Mouse (Mus musculus): ENCODE results near the gene Tnfrsf11a. TPM values are rescaled to one million over a fixed set of nuclear protein-coding genes. Genes with fewer than 3 reads are reported as not detected.
"Not testable (repeated sequence)": the region's sequence is repeated elsewhere in the genome, so short reads cannot be mapped to it uniquely, and the experiment has no call there.

Tnfrsf11a gene
- polyA plus RNA-seq, 1 experiment from 2014 or later, result 0.82 TPM

GRCm38 (mm10) chr1:105752196-105752595 is 28.3 kb upstream of the Tnfrsf11a start:
- 82% methylated on average over 4 of the region's 4 CpGs for whole genome bisulfite sequencing
- Histone ChIP-seq H3K9ac (replicated peaks; ENCODE audit: low read depth, low read length) (no peak overlapping the region), H3K4me3 (ENCODE audit: low read depth, low read length) (no peak overlapping the region), H3K27me3 (ENCODE audit: control insufficient read depth, insufficient read depth, low read length) (no peaks in the 10 kb centered on the region), H3K27ac (ENCODE audit: low read depth, low read length) (no peak overlapping the region), H3K9me3 (ENCODE audit: control insufficient read depth, low read length) (no peaks in the 10 kb centered on the region), H3K36me3 (ENCODE audit: control insufficient read depth, insufficient read depth, low read length) (peaks cover 7% of the 10 kb centered on the region), H3K4me1 (ENCODE audit: control insufficient read depth, insufficient read depth, low read length) (no peaks in the 10 kb centered on the region), H3K4me2 (ENCODE audit: low read depth, low read length) (no peak overlapping the region)
- no peak for ATAC-seq (ENCODE audit: low read depth)

GRCm38 (mm10) chr1:105752944-105753343 is 27.6 kb upstream of the Tnfrsf11a start:
- Histone ChIP-seq H3K4me2 (ENCODE audit: low read depth, low read length) (no peak overlapping the region), H3K36me3 (ENCODE audit: control insufficient read depth, insufficient read depth, low read length) (peaks cover 6% of the 10 kb centered on the region; the same call in 1 of the 2 replicates), H3K4me1 (ENCODE audit: control insufficient read depth, insufficient read depth, low read length) (no peaks in the 10 kb centered on the region), H3K27me3 (ENCODE audit: control insufficient read depth, insufficient read depth, low read length) (no peaks in the 10 kb centered on the region), H3K27ac (ENCODE audit: low read depth, low read length) (no peak overlapping the region), H3K9ac (replicated peaks; ENCODE audit: low read depth, low read length) (no peak overlapping the region), H3K4me3 (ENCODE audit: low read depth, low read length) (no peak overlapping the region), H3K9me3 (ENCODE audit: control insufficient read depth, low read length) (no peaks in the 10 kb centered on the region)
- 63% methylated on average over 1 of the region's 1 CpGs for WGBS
- no peak for ATAC-seq (ENCODE audit: low read depth)

GRCm38 (mm10) chr1:105758798-105759197 is 21.7 kb upstream of the Tnfrsf11a start:
- 0 out of 2 replicates have a peak, but pooled peaks have one; percentile 60 for ATAC-seq (ENCODE audit: low read depth)
- no peaks in the 10 kb centered on the region for H3K36me3 ChIP-seq (ENCODE audit: control insufficient read depth, insufficient read depth, low read length)
- no peak overlapping the region for H3K27ac ChIP-seq (ENCODE audit: low read depth, low read length)

GRCm38 (mm10) chr1:105759422-105760165 is 20.9 kb upstream of the Tnfrsf11a start:
- WGBS, result 87% methylated on average over 3 of the region's 3 CpGs
- Histone ChIP-seq H3K4me1 (ENCODE audit: control insufficient read depth, insufficient read depth, low read length) (no peaks in the 10 kb centered on the region), H3K9ac (replicated peaks; ENCODE audit: low read depth, low read length) (no peak overlapping the region), H3K27ac (ENCODE audit: low read depth, low read length) (no peak overlapping the region), H3K36me3 (ENCODE audit: control insufficient read depth, insufficient read depth, low read length) (no peaks in the 10 kb centered on the region), H3K9me3 (ENCODE audit: control insufficient read depth, low read length) (peaks cover 3% of the 10 kb centered on the region; the same call in 1 of the 2 replicates), H3K27me3 (ENCODE audit: control insufficient read depth, insufficient read depth, low read length) (no peaks in the 10 kb centered on the region), H3K4me2 (ENCODE audit: low read depth, low read length) (no peak overlapping the region), H3K4me3 (ENCODE audit: low read depth, low read length) (no peak overlapping the region)
- ATAC-seq (ENCODE audit: low read depth), result no peak

More at GRCm38 (mm10) chr1:105758798-105759197, 21.7 kb upstream of the Tnfrsf11a start:
- Histone ChIP-seq H3K4me1 (ENCODE audit: control insufficient read depth, insufficient read depth, low read length) (no peaks in the 10 kb centered on the region), H3K9me3 (ENCODE audit: control insufficient read depth, low read length) (peaks cover 3% of the 10 kb centered on the region; the same call in 1 of the 2 replicates), H3K4me2 (ENCODE audit: low read depth, low read length) (no peak overlapping the region), H3K4me3 (ENCODE audit: low read depth, low read length) (no peak overlapping the region), H3K27me3 (ENCODE audit: control insufficient read depth, insufficient read depth, low read length) (no peaks in the 10 kb centered on the region), H3K9ac (replicated peaks; ENCODE audit: low read depth, low read length) (no peak overlapping the region)
- 96% methylated on average over 4 of the region's 4 CpGs for WGBS

GRCm38 (mm10) chr1:105765586-105765985 is 14.9 kb upstream of the Tnfrsf11a start:
- H3K9ac ChIP-seq (replicated peaks; ENCODE audit: low read depth, low read length), result no peak overlapping the region
- WGBS, result 82% methylated on average over 8 of the region's 8 CpGs
- no peak overlapping the region for H3K4me2 ChIP-seq (ENCODE audit: low read depth, low read length)
- no peak overlapping the region for H3K27ac ChIP-seq (ENCODE audit: low read depth, low read length)
- peaks cover 3% of the 10 kb centered on the region; the same call in 1 of the 2 replicates for H3K9me3 ChIP-seq (ENCODE audit: control insufficient read depth, low read length)
- no peaks in the 10 kb centered on the region for H3K36me3 ChIP-seq (ENCODE audit: control insufficient read depth, insufficient read depth, low read length)
- H3K27me3 ChIP-seq (ENCODE audit: control insufficient read depth, insufficient read depth, low read length), result no peaks in the 10 kb centered on the region
- ATAC-seq (ENCODE audit: low read depth), result no peak
- no peaks in the 10 kb centered on the region for H3K4me1 ChIP-seq (ENCODE audit: control insufficient read depth, insufficient read depth, low read length)
- no peak overlapping the region for H3K4me3 ChIP-seq (ENCODE audit: low read depth, low read length)

- H3K4me2 ChIP-seq (ENCODE audit: low read depth, low read length); H3K27me3 ChIP-seq (ENCODE audit: control insufficient read depth, insufficient read depth, low read length); H3K4me3 ChIP-seq (ENCODE audit: low read depth, low read length); H3K36me3 ChIP-seq (ENCODE audit: control insufficient read depth, insufficient read depth, low read length); ATAC-seq (ENCODE audit: low read depth); H3K27ac ChIP-seq (ENCODE audit: low read depth, low read length); H3K9me3 ChIP-seq (ENCODE audit: control insufficient read depth, low read length); H3K4me1 ChIP-seq (ENCODE audit: control insufficient read depth, insufficient read depth, low read length); H3K9ac ChIP-seq (replicated peaks; ENCODE audit: low read depth, low read length): not testable (repeated sequence)
- WGBS, result 83% methylated on average over 9 of the region's 9 CpGs
Observed at GRCm38 (mm10) chr1:105766099-105766498, 14.4 kb upstream of the Tnfrsf11a start.

GRCm38 (mm10) chr1:105768397-105768796 is 12.1 kb upstream of the Tnfrsf11a start:
- Histone ChIP-seq H3K9me3 (ENCODE audit: control insufficient read depth, low read length) (no peaks in the 10 kb centered on the region), H3K4me3 (ENCODE audit: low read depth, low read length) (no peak overlapping the region), H3K4me1 (ENCODE audit: control insufficient read depth, insufficient read depth, low read length) (no peaks in the 10 kb centered on the region), H3K9ac (replicated peaks; ENCODE audit: low read depth, low read length) (no peak overlapping the region), H3K27ac (ENCODE audit: low read depth, low read length) (no peak overlapping the region), H3K27me3 (ENCODE audit: control insufficient read depth, insufficient read depth, low read length) (no peaks in the 10 kb centered on the region), H3K36me3 (ENCODE audit: control insufficient read depth, insufficient read depth, low read length) (no peaks in the 10 kb centered on the region), H3K4me2 (ENCODE audit: low read depth, low read length) (no peak overlapping the region)
- 91% methylated on average over 2 of the region's 2 CpGs for WGBS
- ATAC-seq (ENCODE audit: low read depth), result no peak

- Histone ChIP-seq H3K4me2 (ENCODE audit: low read depth, low read length) (no peak overlapping the region), H3K27ac (ENCODE audit: low read depth, low read length) (no peak overlapping the region), H3K9ac (replicated peaks; ENCODE audit: low read depth, low read length) (no peak overlapping the region), H3K4me1 (ENCODE audit: control insufficient read depth, insufficient read depth, low read length) (no peaks in the 10 kb centered on the region), H3K4me3 (ENCODE audit: low read depth, low read length) (no peak overlapping the region), H3K9me3 (ENCODE audit: control insufficient read depth, low read length) (no peaks in the 10 kb centered on the region), H3K36me3 (ENCODE audit: control insufficient read depth, insufficient read depth, low read length) (no peaks in the 10 kb centered on the region), H3K27me3 (ENCODE audit: control insufficient read depth, insufficient read depth, low read length) (no peaks in the 10 kb centered on the region)
- ATAC-seq (ENCODE audit: low read depth), result no peak
- 87% methylated on average over 2 of the region's 2 CpGs for WGBS
Observed at GRCm38 (mm10) chr1:105770685-105771084, 9.8 kb upstream of the Tnfrsf11a start.

GRCm38 (mm10) chr1:105776426-105776825 is 4.1 kb upstream of the Tnfrsf11a start:
- WGBS, result 90% methylated on average over 4 of the region's 4 CpGs
- no peaks in the 10 kb centered on the region for H3K9me3 ChIP-seq (ENCODE audit: control insufficient read depth, low read length)
- ATAC-seq (ENCODE audit: low read depth), result no peak
- H3K4me1 ChIP-seq (ENCODE audit: control insufficient read depth, insufficient read depth, low read length), result no peaks in the 10 kb centered on the region
- 0 out of 2 replicates have a peak, but pooled peaks cover 4% of the 10 kb centered on the region for H3K27me3 ChIP-seq (ENCODE audit: control insufficient read depth, insufficient read depth, low read length)
- H3K9ac ChIP-seq (replicated peaks; ENCODE audit: low read depth, low read length), result no peak overlapping the region
- no peak overlapping the region for H3K4me3 ChIP-seq (ENCODE audit: low read depth, low read length)
- H3K27ac ChIP-seq (ENCODE audit: low read depth, low read length), result no peak overlapping the region
- no peaks in the 10 kb centered on the region for H3K36me3 ChIP-seq (ENCODE audit: control insufficient read depth, insufficient read depth, low read length)
- no peak overlapping the region for H3K4me2 ChIP-seq (ENCODE audit: low read depth, low read length)

Measured in neural tube, embryonic 14.5 days (tissue).